Mouse (Mus musculus) hindbrain, embryonic 16.5 days (tissue): ENCODE measurements around the gene Tunar. TPM values are rescaled to one million over a fixed set of nuclear protein-coding genes. Genes with fewer than 3 reads are reported as not detected.
A peak's percentile ranks its signal among the peaks of the same experiment; 100 is the strongest.

Source experiments
- ATAC-seq: fragments of 200-750 bp; cut with Nextera tagmentation; 2 replicates; pipeline ENCODE4 v1.8.0; 2017; ENCODE audit warnings: moderate TSS enrichment, moderate library complexity
- H3K27ac ChIP-seq: fragments of 300-500 bp; sonication (generic); 2 replicates; pipeline ENCODE4 v1.5.1; 2014; ENCODE audit warnings: low read depth, mild to moderate bottlenecking, control low read depth, low read length, moderate library complexity
- H3K27me3 ChIP-seq: fragments of 300-500 bp; sonication (generic); replicated peaks from 2 replicates; pipeline ENCODE4 v1.6.1; 2014; ENCODE audit warnings: low read length; ENCODE audit not compliant: control insufficient read depth, insufficient read depth
- H3K36me3 ChIP-seq: fragments of 300-500 bp; sonication (generic); 2 replicates; pipeline ENCODE4 v1.6.1; 2014; ENCODE audit warnings: mild to moderate bottlenecking, low read length, moderate library complexity, mixed read lengths; ENCODE audit not compliant: control insufficient read depth, insufficient read depth
- H3K4me1 ChIP-seq: fragments of 300-500 bp; sonication (generic); 2 replicates; pipeline ENCODE4 v1.6.1; 2014; ENCODE audit warnings: low read depth, low read length; ENCODE audit not compliant: control insufficient read depth, insufficient read depth
- H3K4me2 ChIP-seq: fragments of 300-500 bp; sonication (generic); 2 replicates; pipeline ENCODE4 v1.6.1; 2014; ENCODE audit warnings: mild to moderate bottlenecking, low read length, control low read depth, moderate library complexity
- H3K4me3 ChIP-seq: fragments of 300-500 bp; sonication (generic); 2 replicates; pipeline ENCODE4 v1.5.1; 2014; ENCODE audit warnings: mild to moderate bottlenecking, low read length, control low read depth, moderate library complexity
- H3K9ac ChIP-seq: fragments of 300-500 bp; sonication (generic); 2 replicates; pipeline ENCODE4 v1.6.1; 2014; ENCODE audit warnings: low read depth, mild to moderate bottlenecking, control low read depth, low read length, moderate library complexity
- H3K9me3 ChIP-seq: fragments of 300-500 bp; sonication (generic); 2 replicates; pipeline ENCODE4 v1.6.1; 2014; ENCODE audit warnings: mild to moderate bottlenecking, low read length, moderate library complexity; ENCODE audit not compliant: control insufficient read depth
- WGBS: fragments of 180-500 bp; shearing (Covaris S2); extraction: QIAGEN DNeasy Blood & Tissue Kit; methylation state at CpG from one replicate; pipeline ENCODE4 v1.1.7; 2014; 5-methylcytosine and 5-hydroxymethylcytosine counted together
- polyA plus RNA-seq: library from polyadenylated mRNA; unstranded; fragments of >200 nt; fragmentation: Nextera tagmentation; extraction: Ambion mirVana; gene quantifications from 2 replicates; pipeline ENCODE4 v1.2.1, GENCODE M21; 2015

The Tunar gene
- polyA plus RNA-seq, 1 experiment from 2014 or later, result 26.3 TPM

GRCm38 (mm10) chr12:105426541-105426940 lies 92.9 kb downstream of the Tunar start:
- no peak for ATAC-seq
- H3K4me3 ChIP-seq, result no peak overlapping the region
- peaks cover 4% of the 10 kb centered on the region; the same call in 1 of the 2 replicates for H3K4me1 ChIP-seq
- no peaks in the 10 kb centered on the region for H3K9me3 ChIP-seq
- H3K36me3 ChIP-seq, result no peaks in the 10 kb centered on the region
- no peak overlapping the region for H3K4me2 ChIP-seq
- 76% methylated on average over 7 of the region's 7 CpGs for WGBS
- H3K9ac ChIP-seq, result no peak overlapping the region
- 0 out of 2 replicates have a peak, but pooled peaks cover 3% of the 10 kb centered on the region for H3K27me3 ChIP-seq
- H3K27ac ChIP-seq, result no peak overlapping the region

DNA sequence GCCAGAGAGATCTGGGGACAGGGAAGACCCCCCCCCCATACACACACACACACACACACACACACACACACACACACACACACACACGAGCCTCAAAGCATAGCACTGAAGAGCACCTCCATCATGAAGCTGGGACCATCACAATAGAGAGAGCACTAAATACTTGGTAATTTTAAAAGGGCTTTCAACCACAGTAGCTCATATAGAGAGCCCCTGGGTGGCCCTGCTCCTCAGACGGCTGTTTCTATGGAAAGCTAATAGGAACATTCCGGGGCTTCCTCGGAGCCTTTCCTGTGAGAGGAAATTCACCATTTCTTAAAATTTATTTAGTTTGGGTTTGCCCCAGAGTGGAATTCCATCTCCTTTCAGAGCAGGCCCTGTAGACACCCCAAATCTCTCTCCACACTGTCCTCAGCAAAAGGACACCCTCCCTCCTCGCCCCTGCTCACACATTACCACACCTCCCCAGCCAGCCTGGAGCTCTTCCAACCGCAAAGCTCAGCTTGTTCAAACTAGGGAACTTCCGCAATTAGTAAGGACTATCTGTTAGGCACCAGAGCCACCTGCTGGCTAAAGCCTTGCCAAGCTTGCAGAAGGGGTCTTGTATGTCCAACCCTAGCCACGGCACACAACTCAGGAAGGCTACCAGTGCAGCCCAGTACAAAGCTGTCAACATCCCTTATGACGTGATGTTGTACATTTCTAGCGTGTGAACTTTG lies 93.5 kb downstream of the Tunar start:
- H3K9me3 ChIP-seq, result no peaks in the 10 kb centered on the region
- peak overlapping the region; percentile 27 for H3K4me2 ChIP-seq
- peak; percentile 84 for ATAC-seq
- no peak overlapping the region for H3K27ac ChIP-seq
- peaks cover 4% of the 10 kb centered on the region; the same call in 1 of the 2 replicates for H3K4me1 ChIP-seq
- no peak overlapping the region for H3K9ac ChIP-seq
- no peak overlapping the region for H3K4me3 ChIP-seq
- no peaks in the 10 kb centered on the region for H3K36me3 ChIP-seq
- 0 out of 2 replicates have a peak, but pooled peaks cover 3% of the 10 kb centered on the region for H3K27me3 ChIP-seq
- 26% methylated on average over 10 of the region's 10 CpGs for WGBS

GRCm38 (mm10) chr12:105431872-105432271 lies 98.2 kb downstream of the Tunar start:
- 57% methylated on average over 3 of the region's 3 CpGs for WGBS
- ATAC-seq, result peak; percentile 53; the same call in 1 of the 2 replicates
- Histone ChIP-seq H3K9me3 (no peaks in the 10 kb centered on the region), H3K36me3 (no peaks in the 10 kb centered on the region), H3K4me3 (no peak overlapping the region), H3K4me1 (peaks cover 4% of the 10 kb centered on the region; the same call in 1 of the 2 replicates), H3K27me3 (no peaks in the 10 kb centered on the region), H3K9ac (no peak overlapping the region), H3K4me2 (no peak overlapping the region), H3K27ac (no peak overlapping the region)

- H3K27ac ChIP-seq, result no peak overlapping the region
- H3K27me3 ChIP-seq, result no peaks in the 10 kb centered on the region
- no peaks in the 10 kb centered on the region for H3K36me3 ChIP-seq
- H3K4me1 ChIP-seq, result no peaks in the 10 kb centered on the region
- H3K4me3 ChIP-seq, result no peak overlapping the region
- H3K9me3 ChIP-seq, result no peaks in the 10 kb centered on the region
- H3K4me2 ChIP-seq, result no peak overlapping the region
- ATAC-seq, result no peak
- 76% methylated on average over 3 of the region's 3 CpGs for WGBS
- H3K9ac ChIP-seq, result no peak overlapping the region
Measured at GRCm38 (mm10) chr12:105432807-105433206, 99.1 kb downstream of the Tunar start.

Other genes starting within 250 kb of the Tunar start
- not detected in 2 replicates for gene Tcl1b2, start 187.9 kb upstream of the Tunar start, polyA plus RNA-seq
- not detected in 2 replicates for gene Tcl1b1, start 174.2 kb upstream of the Tunar start, polyA plus RNA-seq
- gene Tcl1b5, start 157.5 kb upstream of the Tunar start, polyA plus RNA-seq, result not detected in 2 replicates
- not detected in 2 replicates for gene Tcl1b3, start 142.8 kb upstream of the Tunar start, polyA plus RNA-seq
- gene Tcl1b4, start 131.9 kb upstream of the Tunar start, polyA plus RNA-seq, result not detected in 2 replicates
- gene Tcl1, start 111.1 kb upstream of the Tunar start, polyA plus RNA-seq, result not detected in 2 replicates
- 10.8 and 12.3 TPM in 2 replicates for gene D430019H16Rik, start 120.0 kb downstream of the Tunar start, polyA plus RNA-seq
- 2.3 and 2.5 TPM in 2 replicates for gene Bdkrb2, start 229.4 kb downstream of the Tunar start, polyA plus RNA-seq